Mouse (Mus musculus): ENCODE measurements around the gene Sobp.

DNA sequence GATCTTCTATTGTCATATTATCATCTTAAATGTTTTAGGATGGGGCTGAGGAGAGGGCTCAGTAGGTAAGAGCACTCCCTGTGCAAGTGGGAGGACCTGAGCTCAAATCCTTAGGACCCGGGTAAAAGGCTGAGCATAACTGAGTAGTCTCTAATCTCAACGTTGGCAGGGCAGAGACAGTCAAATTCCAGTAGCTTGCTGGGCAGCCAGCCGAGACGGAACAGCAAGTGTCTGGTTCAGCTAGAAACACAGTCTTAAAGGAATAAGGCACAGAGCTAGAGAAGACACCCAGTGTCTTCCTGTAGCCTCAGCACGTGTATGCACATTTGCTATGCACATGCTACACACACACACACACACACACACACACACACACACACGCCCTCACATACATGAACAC, 75.1 kb downstream of the Sobp start:
- TF ChIP-seq POLR2A (IDR thresholded peaks at IDR 0.05; ENCODE audit: borderline replicate concordance, insufficient read depth, low read length): no peak
- TF ChIP-seq CTCF (IDR thresholded peaks at IDR 0.05; ENCODE audit: borderline replicate concordance, insufficient read depth, low read depth, low read length): no peak

All from cerebellum, adult 2 months (tissue).